Mouse (Mus musculus) forebrain, embryonic 16.5 days (tissue): ENCODE data around the gene Cldn13. TPM values are rescaled to one million over a fixed set of nuclear protein-coding genes. Genes with fewer than 3 reads are reported as not detected.

Experiments used
- ATAC-seq: fragments of 200-750 bp; cut with Nextera tagmentation; 2 replicates; pipeline ENCODE4 v1.8.0; 2017; ENCODE audit warnings: mild to moderate bottlenecking, moderate library complexity
- H3K27ac ChIP-seq: fragments of 300-500 bp; sonication (generic); 2 replicates; pipeline ENCODE4 v1.5.1; 2014; ENCODE audit warnings: low read length, control low read depth
- H3K27me3 ChIP-seq: fragments of 300-500 bp; sonication (generic); replicated peaks from 2 replicates; pipeline ENCODE4 v1.6.1; 2014; ENCODE audit warnings: low read length; ENCODE audit not compliant: control insufficient read depth, insufficient read depth
- H3K36me3 ChIP-seq: fragments of 300-500 bp; sonication (generic); 2 replicates; pipeline ENCODE4 v1.6.1; 2014; ENCODE audit not compliant: control insufficient read depth, insufficient read depth
- H3K4me1 ChIP-seq: fragments of 300-500 bp; sonication (generic); replicated peaks from 2 replicates; pipeline ENCODE4 v1.6.1; 2014; ENCODE audit warnings: low read length; ENCODE audit not compliant: control insufficient read depth, insufficient read depth
- H3K4me2 ChIP-seq: fragments of 300-500 bp; sonication (generic); 2 replicates; pipeline ENCODE4 v1.6.1; 2014; ENCODE audit warnings: mild to moderate bottlenecking, low read length, control low read depth
- H3K4me3 ChIP-seq: fragments of 300-500 bp; sonication (generic); replicated peaks from 2 replicates; pipeline ENCODE4 v1.5.1; 2014; ENCODE audit warnings: mild to moderate bottlenecking, low read length, control low read depth
- H3K9ac ChIP-seq: fragments of 300-500 bp; sonication (generic); replicated peaks from 2 replicates; pipeline ENCODE4 v1.6.1; 2014; ENCODE audit warnings: low read depth, low read length, control low read depth
- H3K9me3 ChIP-seq: fragments of 300-500 bp; sonication (generic); 2 replicates; pipeline ENCODE4 v1.6.1; 2016; ENCODE audit warnings: low read length; ENCODE audit not compliant: control insufficient read depth
- WGBS: fragments of 180-500 bp; shearing (Covaris S2); extraction: QIAGEN DNeasy Blood & Tissue Kit; methylation state at CpG from one replicate; pipeline ENCODE4 v1.1.7; 2014; 5-methylcytosine and 5-hydroxymethylcytosine counted together
- polyA plus RNA-seq: library from polyadenylated mRNA; unstranded; fragments of >200 nt; fragmentation: Nextera tagmentation; extraction: Ambion mirVana; gene quantifications from 2 replicates; pipeline ENCODE4 v1.2.1, GENCODE M21; 2015

Cldn13 gene
- polyA plus RNA-seq, 1 experiment from 2014 or later: not detected

- Histone ChIP-seq H3K27me3 (no peaks in the 10 kb centered on the region), H3K27ac (no peak overlapping the region), H3K4me3 (no peak overlapping the region), H3K4me1 (no peaks in the 10 kb centered on the region), H3K9me3 (no peaks in the 10 kb centered on the region), H3K36me3 (no peaks in the 10 kb centered on the region), H3K4me2 (no peak overlapping the region), H3K9ac (no peak overlapping the region)
- WGBS: 84% methylated on average over 6 of the region's 6 CpGs
- no peak for ATAC-seq
Observed at GRCm38 (mm10) chr5:134890601-134891054, 24.7 kb downstream of the Cldn13 start.

DNA sequence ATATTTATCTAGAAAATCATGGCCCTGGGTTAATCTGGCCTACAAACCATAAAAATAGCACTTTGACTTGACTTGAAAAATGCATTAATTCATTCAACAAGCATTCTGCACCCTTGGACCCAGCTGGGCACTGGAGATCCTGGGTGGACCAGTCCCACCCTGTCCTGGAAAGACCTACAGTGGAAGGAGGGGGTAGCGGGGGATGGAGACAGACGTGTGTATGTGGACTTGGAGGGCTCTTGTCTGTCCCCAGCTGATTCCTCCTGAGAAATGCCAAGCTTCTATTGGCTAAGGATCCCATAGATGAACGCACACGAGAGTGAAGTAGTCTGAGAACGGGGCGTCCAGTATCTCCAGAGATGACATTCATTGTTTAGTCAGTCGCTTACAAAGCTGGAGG is 26.8 kb downstream of the Cldn13 start:
- no peak for ATAC-seq
- H3K4me3 ChIP-seq: no peak overlapping the region
- no peak overlapping the region for H3K27ac ChIP-seq
- no peak overlapping the region for H3K4me2 ChIP-seq
- H3K4me1 ChIP-seq: no peaks in the 10 kb centered on the region
- no peaks in the 10 kb centered on the region for H3K36me3 ChIP-seq
- H3K9ac ChIP-seq: no peak overlapping the region
- whole genome bisulfite sequencing: 84% methylated on average over 7 of the region's 7 CpGs
- H3K27me3 ChIP-seq: no peaks in the 10 kb centered on the region
- H3K9me3 ChIP-seq: no peaks in the 10 kb centered on the region

DNA sequence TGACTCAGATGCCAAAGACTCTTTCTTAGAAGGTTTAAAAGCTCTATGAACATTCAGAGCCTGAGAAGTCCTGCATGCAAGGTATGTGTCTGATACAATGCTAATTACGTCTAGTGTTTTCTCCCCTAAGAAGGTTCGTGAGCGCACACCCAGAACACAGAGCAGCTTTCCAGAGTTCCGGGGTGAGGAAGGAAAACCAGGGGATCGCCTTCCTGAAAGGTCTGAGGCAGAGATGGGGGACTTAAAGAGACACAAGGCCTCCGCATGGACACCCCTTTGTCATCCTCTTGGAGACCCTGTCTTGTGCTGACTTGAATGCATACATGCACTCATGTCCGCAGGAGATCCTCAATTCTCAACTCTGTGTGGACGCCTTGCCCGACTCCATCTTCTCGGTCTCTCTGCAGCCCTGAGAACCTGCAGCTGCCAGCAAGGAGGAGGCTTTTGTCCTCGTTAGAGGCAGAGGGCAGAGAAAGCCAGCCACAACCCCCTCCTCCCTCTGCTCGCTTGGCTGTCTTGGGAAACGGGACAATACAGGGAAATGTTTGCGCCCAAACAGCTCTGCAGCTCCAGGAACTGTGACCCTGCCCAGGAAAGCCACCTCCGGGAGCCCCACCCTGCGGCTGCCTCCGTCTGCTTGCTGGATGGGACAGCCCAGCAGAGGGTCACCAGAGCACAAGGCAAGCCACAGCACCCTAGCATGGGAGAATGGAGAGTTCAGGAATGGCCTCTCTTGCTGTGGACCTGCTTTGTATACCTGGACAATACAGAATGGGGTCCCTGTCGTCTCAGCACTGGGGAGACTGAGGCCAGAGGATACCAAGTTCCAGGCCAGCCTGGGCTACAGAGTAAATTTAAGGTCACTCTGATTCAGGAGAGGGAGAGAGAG is 27.6 kb downstream of the Cldn13 start:
- Histone ChIP-seq H3K4me2 (no peak overlapping the region), H3K36me3 (no peaks in the 10 kb centered on the region), H3K4me3 (no peak overlapping the region), H3K9ac (no peak overlapping the region), H3K27me3 (no peaks in the 10 kb centered on the region), H3K27ac (no peak overlapping the region), H3K9me3 (no peaks in the 10 kb centered on the region), H3K4me1 (no peaks in the 10 kb centered on the region)
- ATAC-seq: no peak
- WGBS: 46% methylated on average over 18 of the region's 18 CpGs

GRCm38 (mm10) chr5:134883077-134883476 is 32.2 kb downstream of the Cldn13 start:
- H3K4me2 ChIP-seq: no peak overlapping the region
- no peak overlapping the region for H3K4me3 ChIP-seq
- no peaks in the 10 kb centered on the region for H3K4me1 ChIP-seq
- no peak overlapping the region for H3K27ac ChIP-seq
- 64% methylated on average over 3 of the region's 3 CpGs for WGBS
- no peak overlapping the region for H3K9ac ChIP-seq
- ATAC-seq: no peak
- no peaks in the 10 kb centered on the region for H3K9me3 ChIP-seq
- H3K36me3 ChIP-seq: no peaks in the 10 kb centered on the region
- H3K27me3 ChIP-seq: no peaks in the 10 kb centered on the region

GRCm38 (mm10) chr5:134876801-134877200 is 38.5 kb downstream of the Cldn13 start:
- H3K4me1 ChIP-seq: no peaks in the 10 kb centered on the region; the same call in 1 of the 2 replicates
- H3K27me3 ChIP-seq: no peaks in the 10 kb centered on the region
- H3K9ac ChIP-seq: no peak overlapping the region
- H3K4me2 ChIP-seq: no peak overlapping the region
- H3K27ac ChIP-seq: no peak overlapping the region
- no peaks in the 10 kb centered on the region for H3K36me3 ChIP-seq
- no peaks in the 10 kb centered on the region for H3K9me3 ChIP-seq
- WGBS: 84% methylated on average over 10 of the region's 10 CpGs
- H3K4me3 ChIP-seq: no peak overlapping the region
- no peak for ATAC-seq

GRCm38 (mm10) chr5:134875245-134875644 is 40.1 kb downstream of the Cldn13 start:
- no peak overlapping the region for H3K4me2 ChIP-seq
- ATAC-seq: no peak
- no peaks in the 10 kb centered on the region for H3K27me3 ChIP-seq
- no peaks in the 10 kb centered on the region for H3K9me3 ChIP-seq
- H3K9ac ChIP-seq: no peak overlapping the region
- H3K4me1 ChIP-seq: no peaks in the 10 kb centered on the region; the same call in 1 of the 2 replicates
- no peaks in the 10 kb centered on the region for H3K36me3 ChIP-seq
- no peak overlapping the region for H3K4me3 ChIP-seq
- 90% methylated on average over 5 of the region's 5 CpGs for WGBS
- no peak overlapping the region for H3K27ac ChIP-seq

DNA sequence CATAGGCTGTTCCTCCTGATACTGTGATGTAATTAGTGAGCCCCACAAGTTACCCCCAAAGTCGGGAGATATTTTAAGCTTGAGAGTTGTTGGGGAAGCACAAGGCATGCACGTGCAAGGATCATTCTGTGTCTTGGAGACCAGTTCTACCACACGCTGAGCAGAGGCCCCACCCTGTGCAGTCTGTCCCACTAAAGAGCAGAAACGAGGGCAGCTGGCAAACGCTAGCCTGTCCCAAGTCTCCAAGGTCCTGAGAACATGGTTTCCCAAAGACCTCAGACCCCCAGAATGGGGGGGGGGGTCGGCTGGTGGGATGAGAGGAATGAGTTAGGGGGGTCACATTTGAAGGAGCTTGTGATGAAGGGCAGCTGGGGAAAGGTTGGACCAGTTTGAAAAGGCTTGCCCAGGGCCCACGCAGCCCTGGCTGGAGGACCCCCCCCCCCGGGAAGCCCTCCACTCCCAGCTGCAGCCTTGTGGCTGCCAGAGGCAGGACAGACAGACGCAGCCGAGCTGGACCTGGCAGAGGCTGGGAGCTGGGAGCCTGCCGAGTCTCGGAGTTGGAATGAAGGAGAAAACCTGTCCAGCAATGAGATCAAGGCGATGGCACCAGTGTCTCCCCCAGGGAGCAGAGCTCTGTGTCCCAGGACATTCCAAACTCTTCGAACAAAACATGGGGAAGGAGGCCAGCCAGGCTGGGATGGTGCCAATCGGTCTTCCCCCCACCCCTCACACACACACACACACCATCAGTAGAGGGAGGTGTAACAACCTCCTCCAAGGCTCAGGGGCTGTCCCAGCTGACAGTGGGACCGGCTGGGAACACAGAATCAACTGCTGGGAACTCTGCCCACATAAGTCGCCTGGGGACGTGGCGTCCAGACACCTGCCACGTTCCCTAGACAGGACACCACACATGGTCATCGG is 41.1 kb downstream of the Cldn13 start:
- Histone ChIP-seq H3K36me3 (no peaks in the 10 kb centered on the region), H3K27me3 (no peaks in the 10 kb centered on the region), H3K4me2 (no peak overlapping the region), H3K4me1 (no peaks in the 10 kb centered on the region; the same call in 1 of the 2 replicates), H3K9ac (no peak overlapping the region), H3K9me3 (no peaks in the 10 kb centered on the region), H3K27ac (no peak overlapping the region), H3K4me3 (no peak overlapping the region)
- peak; percentile 20; the same call in 1 of the 2 replicates for ATAC-seq
- WGBS: 60% methylated on average over 21 of the region's 21 CpGs

DNA sequence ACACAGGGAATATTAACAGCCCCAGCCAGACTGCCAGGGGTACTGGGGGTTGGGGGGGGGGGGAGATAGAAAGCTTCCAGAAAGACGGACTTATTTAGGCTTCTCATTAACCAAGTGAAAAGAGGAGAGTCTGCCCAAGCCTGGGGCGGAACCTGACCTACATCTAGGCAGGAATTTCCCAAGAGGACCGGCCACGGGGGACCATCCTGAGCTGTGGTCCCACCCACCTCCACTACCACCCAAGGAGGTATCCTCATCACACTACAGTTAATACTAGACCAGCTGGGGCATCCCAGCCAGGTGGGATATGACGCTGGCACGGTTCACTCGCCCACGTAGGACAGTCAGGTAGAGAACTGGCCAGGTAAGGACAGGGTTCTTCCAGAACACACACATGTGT is 42.3 kb downstream of the Cldn13 start:
- ATAC-seq: no peak
- 76% methylated on average over 8 of the region's 8 CpGs for WGBS
- H3K4me2 ChIP-seq: no peak overlapping the region
- no peaks in the 10 kb centered on the region for H3K27me3 ChIP-seq
- no peak overlapping the region for H3K9ac ChIP-seq
- no peak overlapping the region for H3K27ac ChIP-seq
- H3K4me1 ChIP-seq: no peaks in the 10 kb centered on the region; the same call in 1 of the 2 replicates
- H3K9me3 ChIP-seq: no peaks in the 10 kb centered on the region
- H3K4me3 ChIP-seq: no peak overlapping the region
- no peaks in the 10 kb centered on the region for H3K36me3 ChIP-seq

- WGBS: 73% methylated on average over 5 of the region's 5 CpGs
- Histone ChIP-seq H3K9me3 (no peaks in the 10 kb centered on the region), H3K36me3 (no peaks in the 10 kb centered on the region), H3K4me1 (peaks cover 1% of the 10 kb centered on the region; the same call in 1 of the 2 replicates), H3K27me3 (no peaks in the 10 kb centered on the region), H3K27ac (no peak overlapping the region), H3K4me3 (no peak overlapping the region), H3K4me2 (no peak overlapping the region), H3K9ac (no peak overlapping the region)
- ATAC-seq: no peak
Observed at GRCm38 (mm10) chr5:134872597-134872996, 42.7 kb downstream of the Cldn13 start.
